Mouse (Mus musculus): Measurements from ENCODE around the gene Vmn2r83.

Gene Vmn2r83

GRCm38 (mm10) chr10:79537781-79538180 lies 69.2 kb downstream of the Vmn2r83 start:
- no peak for DNase-seq (ENCODE audit: low spot score)

GRCm38 (mm10) chr10:79538323-79538722 lies 69.8 kb downstream of the Vmn2r83 start:
- DNase-seq (ENCODE audit: low spot score): no peak

GRCm38 (mm10) chr10:79538873-79539272 lies 70.3 kb downstream of the Vmn2r83 start:
- DNase-seq (ENCODE audit: low spot score): no peak

GRCm38 (mm10) chr10:79539701-79540495 lies 71.4 kb downstream of the Vmn2r83 start:
- DNase-seq (ENCODE audit: low spot score): no peak

GRCm38 (mm10) chr10:79540746-79541145 lies 72.2 kb downstream of the Vmn2r83 start:
- DNase-seq (ENCODE audit: low spot score): no peak

GRCm38 (mm10) chr10:79541522-79541921 lies 73.0 kb downstream of the Vmn2r83 start:
- DNase-seq (ENCODE audit: low spot score): no peak

GRCm38 (mm10) chr10:79542171-79542570 lies 73.6 kb downstream of the Vmn2r83 start:
- no peak for DNase-seq (ENCODE audit: low spot score)

Data from urinary bladder, postnatal 14 days (tissue).